Mouse (Mus musculus): ENCODE measurements around the gene Ndrg3.
"Not testable (repeated sequence)": the region's sequence is repeated elsewhere in the genome, so short reads cannot be mapped to it uniquely, and the experiment has no call there.

Ndrg3 gene

DNA sequence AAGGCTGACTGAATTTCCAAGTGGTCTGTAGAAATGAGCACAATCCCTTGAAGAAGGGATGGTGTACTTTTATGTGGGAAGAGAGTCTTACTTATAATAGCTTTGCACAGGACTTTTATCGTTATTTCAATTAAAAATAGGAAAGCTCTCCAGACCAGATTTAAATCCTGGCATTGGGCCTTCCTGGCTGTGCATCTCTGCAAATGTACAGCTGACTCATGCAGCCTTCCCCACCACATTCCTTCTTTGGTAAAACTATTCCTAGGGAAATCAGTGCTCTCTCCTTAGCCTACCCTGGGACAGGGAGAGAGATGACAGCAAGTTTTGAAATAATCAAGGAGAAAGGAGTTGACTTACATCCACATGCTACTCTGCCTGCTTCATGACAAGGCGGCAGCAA is 54.1 kb downstream of the Ndrg3 start:
- DNase-seq (ENCODE audit: low read depth) = no peak

DNA sequence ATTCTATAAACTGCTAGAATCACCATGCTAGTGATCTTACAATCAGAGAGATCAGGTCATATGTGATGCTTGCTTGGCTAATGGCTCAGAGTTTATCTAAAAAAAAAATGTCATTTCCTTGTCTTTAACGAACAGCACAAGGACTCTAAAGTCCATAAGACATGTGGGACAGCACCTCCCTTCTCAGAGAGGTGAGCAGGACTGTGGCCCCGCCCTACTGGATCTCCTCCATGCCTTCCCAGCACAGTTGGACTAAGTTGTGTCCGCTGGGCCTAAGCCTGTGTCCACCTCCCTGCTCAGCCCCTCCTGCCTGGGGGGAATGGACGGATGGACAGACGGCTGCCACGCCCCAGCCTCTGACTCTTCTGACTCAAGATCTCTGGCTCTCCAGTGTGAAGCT is 56.9 kb downstream of the Ndrg3 start:
- no peak for DNase-seq (ENCODE audit: low read depth)

DNA sequence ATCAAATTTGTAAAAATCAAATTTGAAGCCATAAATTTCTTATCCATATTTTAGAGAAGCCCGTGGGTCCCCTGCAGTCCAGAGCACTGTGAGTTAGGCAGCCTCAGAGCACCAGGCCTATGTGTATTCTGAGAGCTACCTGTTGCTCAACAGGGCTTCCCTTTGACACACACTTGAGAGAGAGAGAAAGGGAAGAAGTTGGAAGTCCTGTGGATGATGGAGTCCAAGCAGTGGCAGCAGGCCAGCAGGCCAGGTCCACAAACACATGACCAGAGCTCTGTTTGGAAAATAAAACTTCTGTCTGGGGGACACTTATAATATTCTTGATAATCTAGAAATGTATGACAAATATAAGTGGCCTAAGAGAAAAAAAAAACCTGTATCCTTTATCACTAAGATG is 58.4 kb downstream of the Ndrg3 start:
- no peak for DNase-seq (ENCODE audit: low read depth)

- DNase-seq (ENCODE audit: low read depth) = no peak
These were observed 60.4 kb downstream of the Ndrg3 start for GRCm38 (mm10) chr2:156931421-156931820.

DNA sequence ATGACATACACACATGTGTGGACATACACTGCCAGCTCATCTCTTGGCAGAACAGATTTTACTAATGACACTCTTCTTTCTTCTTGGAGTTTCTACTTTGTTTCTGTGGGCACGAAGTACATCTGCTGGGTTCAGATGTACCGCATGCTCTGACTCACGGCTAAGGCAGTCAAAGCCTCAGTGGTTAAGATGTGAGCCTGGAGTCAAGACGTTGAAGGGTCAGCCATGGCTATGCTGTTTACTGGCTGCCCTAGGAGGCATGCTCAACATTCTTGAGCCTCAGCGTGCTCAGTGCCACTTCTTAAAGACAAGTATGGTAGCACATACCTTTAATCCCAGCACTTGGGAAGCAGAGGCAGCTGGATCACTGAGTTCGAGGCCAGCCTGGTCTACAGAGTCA is 61.3 kb downstream of the Ndrg3 start:
- DNase-seq (ENCODE audit: low read depth) = no peak

- no peak for DNase-seq (ENCODE audit: low read depth)
These were observed 62.2 kb downstream of the Ndrg3 start for GRCm38 (mm10) chr2:156929519-156930120.

DNA sequence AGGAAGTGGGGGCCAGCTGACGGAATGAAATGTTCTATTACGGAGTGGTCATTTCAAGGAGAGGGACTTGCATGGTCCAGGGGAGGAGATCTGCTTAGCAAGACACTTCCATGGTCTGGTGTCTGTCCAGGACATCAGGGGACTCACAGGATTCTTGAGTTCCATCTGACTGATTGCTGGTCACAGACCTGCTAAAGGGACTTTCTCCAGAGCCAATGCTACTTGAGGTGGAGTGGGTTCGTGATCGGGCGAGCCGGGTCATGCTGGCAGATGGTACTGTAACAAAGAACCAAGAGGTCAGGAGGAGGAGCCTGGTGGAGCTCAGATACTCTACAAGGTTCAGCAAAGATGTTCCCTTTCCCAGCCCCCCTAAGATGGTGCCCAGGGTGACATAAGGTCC is 63.2 kb downstream of the Ndrg3 start:
- no peak for DNase-seq (ENCODE audit: low read depth)

GRCm38 (mm10) chr2:156927663-156928062 is 64.2 kb downstream of the Ndrg3 start:
- DNase-seq (ENCODE audit: low read depth) = no peak

DNA sequence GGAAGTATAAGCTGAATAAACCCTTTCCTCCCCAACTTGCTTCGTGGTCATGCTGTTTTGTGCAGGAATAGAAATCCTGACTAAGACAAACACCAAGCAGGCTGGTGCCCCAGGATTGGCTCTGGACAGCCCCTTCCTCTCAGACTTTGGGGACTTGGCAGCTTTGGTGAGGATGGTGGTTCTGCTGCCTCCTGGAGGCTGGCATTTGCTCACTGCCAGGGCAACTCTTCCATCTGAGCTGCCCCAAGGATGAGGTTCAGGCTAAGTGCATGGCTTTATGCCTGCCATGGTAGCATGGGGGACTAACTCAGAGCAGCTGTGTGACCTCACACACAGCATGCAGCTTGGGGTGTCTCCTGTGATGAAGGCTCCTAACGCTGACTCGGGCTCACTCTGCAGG is 66.2 kb downstream of the Ndrg3 start:
- DNase-seq (ENCODE audit: low read depth) = not testable (repeated sequence)

GRCm38 (mm10) chr2:156925075-156925474 is 66.8 kb downstream of the Ndrg3 start:
- not testable (repeated sequence) for DNase-seq (ENCODE audit: low read depth)

GRCm38 (mm10) chr2:156924210-156924898 is 67.5 kb downstream of the Ndrg3 start:
- DNase-seq (ENCODE audit: low read depth) = no peak

GRCm38 (mm10) chr2:156923057-156923456 is 68.8 kb downstream of the Ndrg3 start:
- DNase-seq (ENCODE audit: low read depth) = no peak

GRCm38 (mm10) chr2:156919796-156920195 is 72.1 kb downstream of the Ndrg3 start:
- DNase-seq (ENCODE audit: low read depth) = peak; percentile 47

DNA sequence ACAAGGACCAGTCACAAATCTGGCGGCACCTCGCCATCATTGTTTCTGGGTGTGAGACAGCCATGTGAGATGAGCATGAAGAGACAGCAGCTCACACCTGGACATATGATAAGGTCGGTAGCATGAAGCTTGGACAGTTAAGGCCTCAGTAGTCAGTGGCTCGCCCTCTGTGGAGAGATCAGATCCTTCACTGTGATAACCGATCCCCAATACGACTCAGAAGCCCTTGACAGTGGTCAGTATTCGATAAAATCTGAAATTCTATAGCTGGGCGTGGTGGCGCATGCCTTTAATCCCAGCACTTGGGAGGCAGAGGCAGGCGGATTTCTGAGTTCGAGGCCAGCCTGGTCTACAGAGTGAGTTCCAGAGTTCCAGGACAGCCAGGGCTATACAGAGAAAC is 72.7 kb downstream of the Ndrg3 start:
- not testable (repeated sequence) for DNase-seq (ENCODE audit: low read depth)

DNA sequence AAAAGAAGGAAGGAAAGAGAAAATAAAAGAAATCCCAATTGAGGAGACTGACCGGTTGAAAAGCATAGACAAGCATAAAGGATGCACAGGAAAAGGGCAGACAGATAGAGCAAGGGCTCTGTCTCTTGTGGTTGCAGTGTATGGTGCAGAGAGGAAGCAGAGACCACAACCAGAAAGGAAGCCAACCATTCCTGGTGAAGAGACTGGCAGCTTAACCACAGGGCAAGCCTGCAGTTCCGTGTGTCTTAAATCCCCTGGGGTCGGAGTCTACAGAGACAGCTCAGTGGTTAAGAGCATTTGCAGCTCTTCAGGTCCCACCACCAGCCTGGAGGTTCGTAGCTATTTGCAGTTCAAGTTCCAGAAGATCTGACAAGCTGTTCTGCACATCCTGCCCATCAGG is 73.3 kb downstream of the Ndrg3 start:
- peak; percentile 67 for DNase-seq (ENCODE audit: low read depth)

GRCm38 (mm10) chr2:156916419-156917125 is 75.3 kb downstream of the Ndrg3 start:
- DNase-seq (ENCODE audit: low read depth) = no peak

DNA sequence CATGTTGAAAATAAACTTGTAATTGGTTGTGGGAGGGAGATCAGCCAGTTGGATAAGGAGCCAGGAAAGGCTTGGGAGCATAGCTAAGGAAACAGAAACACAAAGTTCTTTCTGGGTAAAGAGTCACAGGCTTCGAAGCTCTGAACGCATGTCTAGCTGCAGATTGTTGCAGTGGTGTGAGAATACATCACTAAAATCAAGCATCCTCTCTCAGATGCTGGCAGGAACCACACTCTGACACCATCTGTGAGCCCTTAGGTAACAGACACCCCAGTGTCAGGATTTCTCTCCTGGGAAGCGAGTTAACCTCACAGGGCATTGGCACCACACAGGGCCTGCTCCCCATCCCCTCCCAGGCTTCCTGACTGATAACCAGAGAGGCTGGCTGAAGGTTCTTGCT is 76.3 kb downstream of the Ndrg3 start:
- DNase-seq (ENCODE audit: low read depth) = no peak

- DNase-seq (ENCODE audit: low read depth) = no peak
These were observed 78.7 kb downstream of the Ndrg3 start for GRCm38 (mm10) chr2:156913191-156913590.

- not testable (repeated sequence) for DNase-seq (ENCODE audit: low read depth)
These were observed 85.9 kb downstream of the Ndrg3 start for GRCm38 (mm10) chr2:156905931-156906330.

- no peak for DNase-seq (ENCODE audit: low read depth)
These were observed 86.7 kb downstream of the Ndrg3 start for GRCm38 (mm10) chr2:156904976-156905717.

GRCm38 (mm10) chr2:156903367-156903766 is 88.5 kb downstream of the Ndrg3 start:
- DNase-seq (ENCODE audit: low read depth) = no peak

DNA sequence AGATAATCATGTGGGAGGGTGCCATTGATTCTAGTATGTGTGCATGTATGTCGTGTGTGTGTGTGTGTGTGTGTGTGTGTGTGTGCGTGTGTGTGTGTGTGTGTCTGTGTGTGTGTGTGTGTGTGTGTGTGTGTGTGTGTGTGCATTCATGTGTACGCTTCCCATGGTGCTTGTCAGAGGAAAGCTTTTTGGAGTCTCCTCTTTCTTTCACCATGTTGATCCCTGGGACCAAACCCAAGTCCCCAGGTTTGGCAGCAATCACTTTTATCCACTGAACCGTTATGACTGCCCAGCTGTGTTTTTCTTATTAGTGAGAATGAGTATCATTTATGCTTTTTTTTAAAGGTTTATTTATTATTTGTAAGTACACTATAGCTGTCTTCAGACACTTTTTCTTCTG is 89.4 kb downstream of the Ndrg3 start:
- DNase-seq (ENCODE audit: low read depth) = not testable (repeated sequence)

DNA sequence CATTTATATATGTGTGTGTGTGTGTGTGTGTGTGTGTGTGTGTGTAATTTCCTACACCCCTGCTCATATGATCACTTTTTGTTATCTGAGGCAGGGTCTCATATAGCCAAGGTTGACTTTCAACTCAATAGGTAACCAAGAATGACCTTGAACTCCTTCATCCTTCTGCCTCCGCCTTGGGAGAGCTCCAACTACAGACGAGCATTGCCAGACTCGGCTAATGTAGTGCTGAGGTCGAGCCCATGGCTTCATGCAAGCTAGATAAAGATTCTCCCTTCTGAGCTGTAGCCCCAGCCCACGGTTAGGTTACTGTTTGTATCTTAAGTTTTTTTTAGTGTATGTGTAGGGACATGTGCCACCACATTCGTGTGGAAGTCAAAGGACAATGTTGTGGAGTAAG is 90.0 kb downstream of the Ndrg3 start:
- DNase-seq (ENCODE audit: low read depth) = no peak
